Mouse (Mus musculus): ENCODE measurements around the gene Npr1. TPM values are rescaled to one million over a fixed set of nuclear protein-coding genes. Genes with fewer than 3 reads are reported as not detected.

The Npr1 gene
- total RNA-seq, 2 experiments from 2014 or later = 241 to 269 TPM

DNA sequence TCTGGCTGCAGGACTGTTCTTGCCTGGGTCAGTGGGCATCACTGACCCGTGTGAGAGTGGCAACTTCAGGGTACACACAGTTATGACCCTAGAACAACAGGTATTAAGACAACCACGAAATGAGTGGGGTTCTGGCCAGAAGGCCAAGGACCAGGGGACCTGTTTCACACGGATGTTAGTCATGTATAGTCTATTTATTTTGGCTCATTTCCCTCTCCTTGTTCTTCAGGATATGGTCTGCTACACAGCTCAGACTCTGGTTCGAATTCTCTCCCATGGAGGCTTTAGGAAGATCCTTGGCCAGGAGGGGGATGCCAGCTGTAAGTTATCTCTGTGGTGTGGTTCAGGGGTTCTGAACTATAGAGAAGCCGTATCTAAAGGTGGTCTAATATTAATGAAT is 21.3 kb upstream of the Npr1 start:
- no peak for DNase-seq (ENCODE audit: low spot score in 2 of 2)

DNA sequence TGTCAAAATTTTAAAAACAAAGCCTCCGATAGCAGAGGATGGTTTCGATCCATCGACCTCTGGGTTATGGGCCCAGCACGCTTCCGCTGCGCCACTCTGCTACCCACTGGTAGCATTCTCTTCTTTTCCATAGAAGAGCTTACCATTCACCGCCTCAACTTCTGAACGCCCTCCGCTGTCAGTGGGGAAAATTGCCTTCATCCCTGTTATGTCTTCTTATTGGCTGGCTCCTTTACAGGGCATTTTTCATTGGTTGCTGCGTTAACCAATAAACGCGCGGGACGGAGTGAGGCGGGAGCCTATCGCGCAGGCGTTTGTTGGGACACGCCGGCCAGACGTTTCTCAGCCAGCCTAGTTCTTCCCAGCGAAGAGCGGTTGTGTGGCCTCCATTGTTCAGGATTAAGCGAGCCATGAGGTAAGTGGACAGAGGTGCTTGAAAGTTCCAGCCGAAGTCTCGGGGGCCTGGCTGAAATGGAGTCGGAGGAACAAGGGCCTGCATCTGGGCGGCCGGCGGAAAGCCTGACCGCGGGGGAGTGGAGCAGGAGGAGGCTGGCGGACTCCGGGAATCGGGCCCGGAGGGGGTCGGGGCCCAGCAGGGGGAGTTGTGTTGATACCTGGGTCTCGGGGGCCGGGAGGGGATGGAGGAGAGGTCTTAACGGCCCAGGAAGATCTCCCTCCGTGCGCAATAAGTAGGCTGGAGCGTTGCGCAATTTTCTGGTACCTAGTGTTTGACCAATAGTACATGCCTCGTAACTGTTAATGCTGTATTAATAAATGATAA is 10.4 kb upstream of the Npr1 start, which contains the start of gene Ilf2:
TSS of gene Ilf2 (plus strand) at position 296 of the 781 bp plus-strand sequence.
- DNase-seq (ENCODE audit: low spot score in 2 of 2) = peak; percentile 83 to 91

DNA sequence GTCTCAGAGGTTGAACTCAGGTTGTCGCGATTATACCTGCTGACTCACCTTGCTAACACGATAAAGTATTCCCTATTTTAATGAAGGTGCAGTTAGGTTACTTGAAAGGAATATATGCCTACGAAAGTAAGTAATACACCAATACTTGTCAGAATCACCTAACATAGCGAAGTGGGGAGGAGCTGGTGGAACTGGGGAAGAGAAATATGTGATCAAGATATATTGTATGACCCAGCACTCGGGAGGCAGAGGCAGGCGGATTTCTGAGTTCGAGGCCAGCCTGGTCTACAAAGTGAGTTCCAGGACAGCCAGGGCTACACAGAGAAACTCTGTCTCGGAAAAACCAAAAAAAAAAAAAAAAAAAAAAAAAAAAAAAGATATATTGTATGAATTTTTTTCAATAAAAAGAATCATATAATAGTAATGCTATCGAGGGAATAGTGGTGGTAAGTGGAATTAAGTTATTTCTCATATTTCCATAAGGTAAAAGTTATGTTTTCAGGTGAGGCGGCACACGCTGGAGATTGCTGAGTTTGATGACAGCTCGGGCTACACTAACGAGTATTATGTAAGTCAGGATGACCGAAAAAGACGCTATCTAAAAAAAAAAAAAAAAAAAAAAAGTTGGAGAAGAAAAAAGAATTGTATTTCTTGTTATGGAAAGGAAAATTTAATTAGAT is 9.6 kb upstream of the Npr1 start:
- no peak for DNase-seq (ENCODE audit: low spot score in 2 of 2)

DNA sequence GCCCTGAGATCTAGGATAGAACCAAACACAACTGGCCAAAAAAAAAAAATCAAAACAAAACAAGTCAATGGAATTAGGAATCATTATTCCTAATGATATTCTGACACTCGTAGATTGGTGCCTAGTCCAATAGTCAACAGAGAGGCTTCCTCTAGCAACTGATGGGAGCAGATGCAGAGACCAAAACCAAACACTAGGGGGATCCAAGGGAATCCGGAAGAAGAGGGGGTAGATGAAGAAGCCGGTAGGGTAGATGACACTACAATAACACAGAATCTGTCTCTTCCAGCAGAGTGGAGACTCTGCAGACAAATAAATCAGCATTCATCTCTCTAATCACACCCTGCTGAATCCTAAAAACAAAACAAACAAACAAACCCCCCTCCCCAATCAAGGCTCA is 6.5 kb upstream of the Npr1 start:
- no peak for DNase-seq (ENCODE audit: low spot score in 2 of 2)

DNA sequence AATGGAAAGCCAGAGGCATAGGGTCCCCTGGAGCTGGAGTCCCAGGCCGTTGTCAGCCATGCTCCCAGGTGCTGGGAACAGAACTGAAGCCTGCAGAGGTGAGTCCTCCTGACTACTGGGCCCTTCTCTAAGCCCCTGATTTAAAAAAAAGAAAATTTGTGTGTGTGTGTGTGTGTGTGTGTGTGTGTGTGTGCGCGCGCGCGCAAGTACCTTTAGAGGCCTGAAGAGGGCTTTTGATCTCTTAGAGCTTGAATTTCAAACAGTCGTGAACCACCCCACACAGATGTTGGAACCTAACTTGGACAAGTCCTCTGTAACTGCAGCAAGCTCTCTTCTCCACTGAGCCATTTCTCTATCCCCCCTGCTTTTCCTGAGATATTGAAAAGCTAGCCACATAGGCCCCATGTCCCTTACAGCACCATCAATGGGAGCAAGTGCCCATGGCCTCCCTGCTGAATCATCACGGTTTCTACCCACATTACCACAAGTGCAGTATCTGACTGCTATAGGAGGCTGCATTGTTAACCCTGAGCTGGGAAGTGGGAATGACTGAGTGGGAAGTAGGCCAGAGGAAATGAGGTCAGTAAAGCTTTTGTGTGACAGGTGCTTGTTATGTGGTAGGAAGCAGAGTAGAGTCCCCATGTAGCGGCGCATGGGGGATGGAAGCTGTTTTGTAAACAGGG is 2.1 kb upstream of the Npr1 start:
- no peak for DNase-seq (ENCODE audit: low spot score in 2 of 2)

DNA sequence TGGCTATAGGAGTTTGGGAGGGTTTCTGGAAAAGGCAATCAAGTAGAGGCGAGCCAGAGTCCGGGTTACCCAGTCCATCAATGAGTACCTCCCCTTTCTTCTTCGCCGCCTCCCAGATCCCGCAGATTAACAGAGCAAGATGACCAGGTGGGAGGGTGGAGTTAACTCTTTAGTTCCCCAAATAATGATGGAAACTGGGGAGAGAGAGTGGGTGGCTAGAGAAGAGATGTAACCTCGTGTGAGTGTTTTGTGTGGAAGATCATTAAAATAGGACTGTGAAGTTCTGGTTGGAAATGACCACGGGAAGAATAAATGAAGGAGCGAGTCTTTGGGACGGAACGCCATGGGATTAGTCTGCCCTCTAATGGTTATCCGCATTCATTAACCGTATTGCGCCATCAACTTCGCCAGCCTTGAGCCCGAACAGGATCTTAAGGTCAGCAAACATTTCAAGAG is 673 bp upstream of the Npr1 start:
- DNase-seq (ENCODE audit: low spot score in 2 of 2) = peak; percentile 51 to 68

DNA sequence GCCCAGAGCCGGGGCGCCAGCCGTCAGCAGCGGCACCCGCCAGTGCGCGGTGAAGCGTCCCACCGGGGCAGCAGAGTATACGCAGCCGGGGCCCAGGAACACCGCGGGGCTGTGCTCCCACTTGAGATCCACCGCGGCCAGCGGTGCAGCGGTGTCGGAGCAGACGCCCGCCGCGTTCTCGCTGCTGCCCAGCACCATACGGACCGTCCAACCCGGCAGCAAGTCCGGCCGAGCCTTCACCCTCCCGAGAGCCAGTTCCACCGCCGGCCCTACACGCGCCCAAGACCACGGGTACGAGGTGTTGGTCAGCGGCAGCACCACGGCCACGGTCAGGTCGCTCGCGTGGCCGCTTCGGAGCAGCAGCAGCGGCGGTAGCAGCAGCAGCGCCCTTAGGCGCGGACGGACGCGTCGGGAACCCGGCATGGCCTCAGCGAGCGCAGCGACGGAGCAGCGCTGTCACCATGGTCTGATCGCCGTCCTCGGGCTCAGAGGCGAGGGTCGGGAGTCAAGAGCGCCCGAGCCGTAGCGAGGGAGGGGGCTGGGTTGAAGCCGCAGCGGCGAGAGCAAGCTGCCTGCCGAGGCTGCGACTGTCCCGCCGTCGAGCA is 483 bp downstream of the Npr1 start:
- DNase-seq (ENCODE audit: low spot score in 2 of 2) = peak in 1 of 2 experiments; percentile 50

DNA sequence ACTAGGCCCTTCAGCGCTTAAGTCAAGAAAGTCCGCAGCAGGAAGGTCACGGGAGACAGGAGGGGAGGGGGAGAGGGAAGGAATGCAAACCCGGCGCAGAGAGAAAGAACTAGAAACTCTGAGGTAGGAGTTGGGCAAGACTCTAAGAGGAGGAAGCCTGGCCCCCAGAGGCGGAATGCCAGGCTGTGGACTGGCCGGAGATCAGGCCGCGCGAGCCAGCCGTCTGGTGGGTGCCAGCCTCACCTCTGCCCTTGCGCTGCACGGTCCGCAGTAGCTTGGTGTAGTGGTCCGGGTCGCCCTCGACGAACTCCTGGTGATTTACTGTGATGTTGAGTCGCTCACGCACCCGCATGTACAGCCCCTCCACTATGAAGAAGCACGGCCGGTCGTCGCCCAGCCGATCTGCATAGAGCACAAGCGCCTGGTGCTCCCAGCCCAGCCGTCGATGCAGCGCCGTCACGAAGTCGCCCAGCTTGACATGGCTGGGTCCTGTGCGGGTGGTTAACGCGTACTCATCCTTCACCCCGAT is 1.1 kb downstream of the Npr1 start:
- DNase-seq (ENCODE audit: low spot score in 2 of 2) = peak; percentile 59 to 61

DNA sequence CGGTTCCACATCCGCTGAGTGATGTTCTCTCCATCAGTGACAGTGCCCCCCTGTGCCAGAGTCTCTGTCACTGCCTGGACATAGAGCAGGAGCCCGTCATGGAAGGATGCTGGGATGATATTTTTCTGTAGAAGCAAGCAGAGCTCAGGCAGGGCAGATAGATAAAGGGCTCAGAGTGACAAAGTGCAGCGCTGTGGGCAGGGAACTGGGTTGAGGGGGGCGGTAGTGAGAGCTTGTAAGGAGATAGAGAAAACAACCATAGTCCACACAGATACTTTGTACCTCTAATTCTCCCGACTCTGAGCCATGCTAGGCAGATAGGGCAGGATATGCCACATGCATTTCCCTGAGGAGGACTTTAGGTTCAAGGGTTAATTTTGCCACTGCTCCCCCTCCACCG is 3.1 kb downstream of the Npr1 start:
- no peak for DNase-seq (ENCODE audit: low spot score in 2 of 2)

DNA sequence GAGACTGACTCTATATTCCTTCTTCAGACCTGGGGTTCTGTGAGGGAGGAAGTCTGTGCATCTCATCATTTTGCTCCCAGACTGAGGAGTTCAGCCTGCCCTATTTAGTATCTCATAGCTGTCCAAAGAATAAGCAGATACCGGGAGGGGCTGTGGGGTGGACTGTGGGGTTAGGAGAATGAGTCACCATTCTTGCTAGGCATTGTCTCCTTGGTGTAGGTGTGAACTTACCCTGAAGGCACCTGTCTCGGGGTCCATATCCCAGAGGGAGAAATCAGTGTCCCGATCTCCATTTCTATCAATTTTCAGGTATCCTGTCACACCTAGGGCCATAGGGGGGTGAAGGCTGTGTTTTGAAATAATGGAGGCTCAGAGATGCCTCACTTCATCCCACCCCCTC is 3.7 kb downstream of the Npr1 start:
- DNase-seq (ENCODE audit: low spot score in 2 of 2) = no peak

DNA sequence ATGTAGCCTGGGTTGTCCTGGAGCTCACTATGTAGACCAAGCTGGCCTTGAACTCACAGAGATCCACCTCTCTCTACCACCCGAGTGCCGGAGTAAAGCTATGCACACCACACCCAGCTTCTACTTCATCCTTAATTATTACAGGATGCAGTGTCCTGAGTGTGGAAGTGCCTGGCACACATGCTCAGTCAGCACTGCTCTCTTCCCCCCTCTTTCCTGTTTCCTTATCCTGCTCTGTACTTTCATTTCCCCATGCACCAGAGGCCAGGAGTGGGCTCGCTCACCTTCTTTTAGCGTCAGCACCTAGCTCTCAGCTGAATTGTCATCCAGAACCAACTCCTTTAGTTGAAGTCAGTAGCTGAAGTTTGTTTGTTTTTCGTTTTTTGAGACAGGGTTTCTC is 5.4 kb downstream of the Npr1 start:
- DNase-seq (ENCODE audit: low spot score in 2 of 2) = no peak

DNA sequence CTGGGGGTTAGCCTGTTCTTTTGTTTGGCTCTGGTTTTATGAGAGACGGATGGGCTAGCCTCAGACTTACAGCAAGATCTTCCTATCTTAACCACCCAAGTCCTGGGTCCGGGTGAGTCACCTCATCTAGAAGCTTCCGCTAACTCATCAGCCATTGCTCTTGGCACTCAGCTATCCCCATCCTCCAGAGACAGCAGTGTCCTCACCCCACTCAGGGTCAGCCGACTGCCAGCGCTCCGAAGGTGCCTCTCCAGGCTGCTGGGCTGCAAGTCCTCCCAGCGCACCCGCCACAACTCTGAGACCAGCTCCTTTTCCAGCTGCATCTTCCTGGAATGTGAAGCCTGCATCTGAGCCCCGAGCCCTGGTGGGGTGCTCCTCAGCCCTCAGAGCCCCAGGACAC is 5.9 kb downstream of the Npr1 start:
- no peak for DNase-seq (ENCODE audit: low spot score in 2 of 2)

DNA sequence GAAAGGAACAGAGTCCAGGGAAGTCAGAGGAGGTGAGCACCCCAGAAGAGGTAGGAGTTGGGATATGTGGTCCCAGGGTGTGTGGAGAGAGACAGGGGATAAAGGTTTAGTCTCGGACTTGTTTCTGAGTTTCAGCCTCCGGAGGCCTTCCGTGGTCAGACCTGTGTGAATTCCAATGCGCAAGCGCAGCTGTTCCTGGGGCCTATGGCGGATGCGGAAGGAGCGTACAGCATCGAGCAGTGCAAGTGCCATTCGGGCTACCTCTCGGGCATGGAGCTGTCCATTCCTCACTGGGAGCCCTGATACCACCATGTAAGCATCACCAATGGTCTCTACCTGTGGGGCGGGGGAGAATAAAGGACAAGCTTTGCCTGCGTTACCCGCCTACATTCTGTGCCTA is 10.7 kb downstream of the Npr1 start:
- DNase-seq (ENCODE audit: low spot score in 2 of 2) = no peak

DNA sequence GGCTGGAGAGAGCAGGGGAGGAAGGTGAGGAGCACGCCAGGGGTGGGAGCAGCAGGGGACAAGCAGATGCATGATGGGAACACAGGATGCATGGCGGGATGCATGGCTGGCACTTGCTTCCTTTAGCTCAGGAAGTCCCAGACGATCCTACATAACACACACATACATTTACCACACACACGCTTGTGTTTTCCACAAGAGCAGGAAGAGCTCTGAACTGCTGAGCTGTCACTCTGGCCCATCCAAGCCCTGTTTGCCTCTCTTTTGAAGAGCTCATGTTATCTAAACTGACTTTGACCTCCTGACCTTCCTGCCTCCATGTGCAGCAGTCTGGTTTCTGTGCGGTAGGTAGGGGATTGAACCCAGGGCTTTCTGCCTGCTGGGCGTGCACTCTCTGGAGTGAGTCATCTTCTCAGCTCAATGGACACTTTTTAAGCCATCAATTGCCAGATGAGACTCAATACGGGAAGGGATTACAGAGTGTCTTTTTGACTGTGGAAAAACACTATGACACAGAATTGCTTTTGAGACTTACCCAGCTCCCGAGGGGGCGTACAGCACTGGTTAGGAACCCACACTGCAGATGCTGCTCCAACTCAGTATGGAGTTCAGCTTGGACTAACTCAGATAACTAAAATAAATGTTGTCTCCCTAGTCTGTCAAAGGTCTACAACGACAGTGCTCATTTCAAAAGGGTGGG is 14.1 kb downstream of the Npr1 start:
- DNase-seq (ENCODE audit: low spot score in 2 of 2) = no peak

DNA sequence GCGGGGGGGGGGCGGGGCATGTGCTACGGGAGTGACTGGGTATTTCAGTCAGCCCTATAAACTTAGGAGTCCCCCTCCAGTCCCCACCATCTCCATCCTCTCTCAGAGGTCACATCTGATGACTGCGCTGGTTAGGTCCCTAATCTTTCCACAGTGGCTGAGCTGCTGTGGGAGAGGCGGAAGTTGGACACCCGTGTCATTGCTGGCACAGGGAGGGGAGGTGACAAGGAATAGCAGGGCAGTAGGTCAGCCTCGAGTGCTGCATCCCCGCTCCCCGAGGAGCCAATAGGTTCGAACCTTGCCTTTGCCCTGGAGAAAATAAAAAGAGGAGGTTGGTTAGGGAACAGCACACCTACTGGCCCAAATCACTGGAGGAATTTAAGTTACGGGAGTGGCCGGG is 14.8 kb downstream of the Npr1 start:
- no peak for DNase-seq (ENCODE audit: low spot score in 2 of 2)

DNA sequence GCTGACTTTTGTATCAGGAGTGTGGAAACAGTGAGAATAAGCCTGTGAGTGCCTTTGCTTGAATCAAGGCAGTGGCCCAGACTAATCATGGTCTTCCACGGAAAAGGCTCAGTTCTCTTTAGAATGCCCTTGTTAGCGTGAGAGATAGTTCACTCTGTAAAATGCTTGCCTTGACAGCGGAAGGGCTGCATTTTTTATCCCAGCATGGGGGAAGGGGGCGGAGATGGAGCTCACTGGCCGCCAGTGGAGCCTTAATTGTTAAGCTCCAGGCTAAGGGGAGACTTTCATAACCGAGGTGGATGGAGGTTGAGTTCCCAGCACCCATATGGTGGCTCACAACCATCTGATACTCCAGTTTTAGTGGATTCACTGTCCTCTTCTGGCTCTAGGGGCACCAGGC is 17.0 kb downstream of the Npr1 start:
- DNase-seq (ENCODE audit: low spot score in 2 of 2) = no peak

DNA sequence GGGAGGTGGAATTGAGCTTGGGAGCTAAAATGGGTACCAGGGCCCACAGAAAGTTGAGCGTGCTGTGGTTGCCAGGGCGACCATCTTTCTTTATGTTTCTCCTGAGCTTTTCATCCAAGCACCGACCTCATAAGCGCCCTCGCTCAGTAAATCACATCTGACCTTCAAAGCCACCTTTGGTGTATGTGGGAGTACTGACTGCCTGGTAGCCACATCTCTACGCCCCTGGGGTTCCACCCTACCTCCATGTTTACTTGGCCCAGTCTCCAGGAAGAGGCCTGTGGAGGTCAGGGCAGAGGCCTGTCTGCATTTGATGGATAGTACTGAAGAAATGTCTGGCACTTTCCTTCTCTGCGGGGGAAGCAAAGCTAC is 18.6 kb downstream of the Npr1 start:
- DNase-seq (ENCODE audit: low spot score in 2 of 2) = no peak

DNA sequence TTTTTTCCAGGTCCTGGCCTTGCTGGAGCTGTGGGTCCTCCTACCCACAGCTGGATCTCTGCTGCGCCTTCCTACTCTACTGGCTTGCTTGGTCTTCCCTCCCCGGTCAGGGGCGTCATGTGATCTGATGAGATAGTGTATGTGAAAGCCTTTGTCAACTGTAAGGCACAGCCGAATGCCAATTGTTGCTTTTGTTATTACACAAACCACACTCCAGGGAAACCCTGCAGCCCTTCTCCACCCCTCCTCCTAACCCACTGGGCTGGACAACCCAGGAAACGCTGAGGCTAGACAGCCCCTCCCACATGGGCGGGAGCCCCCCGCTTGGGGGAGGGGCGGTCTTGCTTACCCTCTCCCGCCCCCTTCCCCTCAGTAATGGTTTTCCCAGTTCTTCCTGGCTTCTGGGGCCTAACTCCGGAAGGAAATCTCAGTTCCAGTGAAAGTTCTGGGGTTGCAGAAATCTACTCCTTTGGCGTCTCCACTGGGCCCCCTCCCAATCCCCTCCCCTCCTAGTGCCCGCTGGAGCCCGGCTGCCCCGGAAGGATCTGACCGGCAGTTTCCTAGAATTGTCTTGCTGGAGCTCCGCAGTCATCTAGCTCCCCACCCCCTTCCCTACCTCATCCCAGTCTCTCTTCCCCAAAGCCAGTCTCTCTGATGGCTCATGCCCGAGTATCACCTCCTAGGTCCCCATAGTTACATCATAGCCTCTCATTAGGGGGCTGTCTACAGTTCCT is 19.1 kb downstream of the Npr1 start:
- peak; percentile 73 to 79 for DNase-seq (ENCODE audit: low spot score in 2 of 2)

DNA sequence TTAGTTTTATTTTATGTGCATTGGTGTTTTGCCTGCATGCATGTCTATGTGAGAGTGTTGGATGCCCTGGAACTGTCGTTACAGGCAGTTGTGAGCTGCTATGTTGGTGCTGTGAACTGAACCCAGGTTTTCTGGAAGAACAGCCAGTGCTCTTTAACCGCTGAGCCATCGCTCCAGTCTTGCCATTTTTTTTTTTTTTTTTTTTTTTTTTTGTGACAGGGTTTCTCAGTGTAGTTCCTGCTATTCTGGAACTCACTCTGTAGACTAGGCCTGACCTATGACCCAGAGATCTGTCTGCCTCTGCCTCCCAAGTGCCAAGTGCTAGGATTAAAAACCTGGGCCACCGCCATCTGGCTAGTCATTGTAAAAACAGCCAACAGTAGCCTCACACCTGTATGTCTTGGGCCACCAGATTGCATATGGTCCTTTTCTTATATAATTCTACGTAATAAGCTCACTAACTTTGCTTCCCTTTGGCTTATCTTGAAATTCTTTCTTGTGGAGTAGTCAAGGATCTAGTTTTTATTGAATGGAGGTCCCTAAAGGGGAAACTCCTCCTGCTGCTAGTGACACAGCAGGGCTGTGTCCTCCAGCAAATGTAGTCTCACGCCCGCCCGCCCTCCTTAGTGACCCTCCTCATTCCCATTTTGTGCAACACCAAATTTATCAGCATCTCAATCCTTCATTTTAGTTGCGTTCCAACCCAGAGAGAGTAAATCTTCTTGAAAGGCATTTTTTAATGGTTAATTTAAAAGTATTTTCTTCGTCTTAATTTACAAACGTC is 20.1 kb downstream of the Npr1 start:
- DNase-seq (ENCODE audit: low spot score in 2 of 2) = no peak

Measured in adrenal gland, adult 18-20 months (tissue).